ENCODE assay signal across 7 mouse cellular contexts in the genomic region with DNA sequence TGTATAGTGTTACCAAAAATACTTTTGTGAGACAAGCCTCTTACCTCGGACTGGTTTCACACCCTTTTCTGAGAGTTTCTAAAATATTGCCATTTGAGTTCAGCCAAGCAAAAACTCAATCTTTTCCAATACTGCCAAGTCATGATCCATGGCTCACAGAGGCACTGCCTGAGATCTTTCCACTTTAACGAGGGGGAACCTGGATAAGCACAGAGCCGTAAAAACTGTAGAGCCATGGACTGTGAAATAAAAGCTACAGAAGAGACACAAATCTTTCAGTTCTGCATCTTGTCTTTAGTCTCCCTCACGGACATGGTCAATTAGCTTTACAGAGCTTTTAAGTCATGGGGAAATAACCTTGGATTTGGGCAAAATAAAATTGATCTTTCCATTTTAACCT. TPM values are rescaled to one million over a fixed set of nuclear protein-coding genes. Genes with fewer than 3 reads are reported as not detected.
A peak's percentile ranks its signal among the peaks of the same experiment; 100 is the strongest.
DNase-seq lines count a peak whose midpoint lies in the region; ATAC-seq lines count a peak whose summit lies in the region.

No protein-coding gene starts in this region.

- H3K27ac ChIP-seq in lung, embryonic 15.5 days: no peak overlapping the region
- peak overlapping the region; percentile 92 for H3K27ac ChIP-seq in embryonic facial prominence, embryonic 15.5 days (replicated peaks)
- H3K27ac ChIP-seq in limb, embryonic 12.5 days: no peak overlapping the region
- H3K27ac ChIP-seq in stomach, embryonic 14.5 days (ENCODE audit: low read length): 0 out of 2 replicates have a peak overlapping the region, but pooled peaks have one; percentile 4

- peaks cover 26% of the 10 kb centered on the region for H3K4me1 ChIP-seq in lung, embryonic 15.5 days
- H3K4me1 ChIP-seq in embryonic facial prominence, embryonic 15.5 days: peaks cover 25% of the 10 kb centered on the region
- H3K4me1 ChIP-seq in limb, embryonic 12.5 days (replicated peaks): peaks cover 35% of the 10 kb centered on the region
- peaks cover 23% of the 10 kb centered on the region; the same call in 1 of the 2 replicates for H3K4me1 ChIP-seq in stomach, embryonic 14.5 days (ENCODE audit: control insufficient read depth, insufficient read depth, low read length)

- peak overlapping the region; percentile 98 for H3K9ac ChIP-seq in lung, embryonic 15.5 days
- peak overlapping the region; percentile 84; the same call in 1 of the 2 replicates for H3K9ac ChIP-seq in embryonic facial prominence, embryonic 15.5 days
- H3K9ac ChIP-seq in limb, embryonic 12.5 days (replicated peaks): peak overlapping the region; percentile 90
- H3K9ac ChIP-seq in stomach, embryonic 14.5 days (replicated peaks; ENCODE audit: low read depth, low read length): peak overlapping the region; percentile 94; the same call in 1 of the 2 replicates

- H3K36me3 ChIP-seq in lung, embryonic 15.5 days: peaks cover 25% of the 10 kb centered on the region
- peaks cover 24% of the 10 kb centered on the region for H3K36me3 ChIP-seq in embryonic facial prominence, embryonic 15.5 days
- H3K36me3 ChIP-seq in limb, embryonic 12.5 days: peaks cover 28% of the 10 kb centered on the region
- peaks cover 27% of the 10 kb centered on the region for H3K36me3 ChIP-seq in stomach, embryonic 14.5 days (ENCODE audit: control insufficient read depth, insufficient read depth, low read length)

- no peaks in the 10 kb centered on the region for H3K9me3 ChIP-seq in lung, embryonic 15.5 days
- no peaks in the 10 kb centered on the region for H3K9me3 ChIP-seq in embryonic facial prominence, embryonic 15.5 days (replicated peaks)
- H3K9me3 ChIP-seq in limb, embryonic 12.5 days: no peaks in the 10 kb centered on the region
- H3K9me3 ChIP-seq in stomach, embryonic 14.5 days (ENCODE audit: control insufficient read depth, low read depth, low read length): no peaks in the 10 kb centered on the region

- peak overlapping the region; percentile 80 for H3K4me3 ChIP-seq in lung, embryonic 15.5 days
- peak overlapping the region; percentile 94 for H3K4me3 ChIP-seq in embryonic facial prominence, embryonic 15.5 days (replicated peaks)
- H3K4me3 ChIP-seq in limb, embryonic 12.5 days (replicated peaks): peak overlapping the region; percentile 95
- H3K4me3 ChIP-seq in stomach, embryonic 14.5 days (ENCODE audit: low read depth, low read length): peak overlapping the region; percentile 64

- WGBS in lung, embryonic 15.5 days: 51% methylated on average over 4 of the region's 4 CpGs
- 46% methylated on average over 4 of the region's 4 CpGs for WGBS in embryonic facial prominence, embryonic 15.5 days
- 41% methylated on average over 4 of the region's 4 CpGs for WGBS in limb, embryonic 12.5 days
- 38% methylated on average over 4 of the region's 4 CpGs for WGBS in stomach, embryonic 14.5 days

- H3K27me3 ChIP-seq in lung, embryonic 15.5 days: no peaks in the 10 kb centered on the region
- H3K27me3 ChIP-seq in embryonic facial prominence, embryonic 15.5 days: no peaks in the 10 kb centered on the region
- no peaks in the 10 kb centered on the region for H3K27me3 ChIP-seq in limb, embryonic 12.5 days
- no peaks in the 10 kb centered on the region for H3K27me3 ChIP-seq in stomach, embryonic 14.5 days (ENCODE audit: control insufficient read depth, insufficient read depth, low read length)

- ATAC-seq in lung, embryonic 15.5 days (ENCODE audit: borderline replicate concordance, extremely low read depth, low FRiP score, low TSS enrichment): no peak
- ATAC-seq in embryonic facial prominence, embryonic 15.5 days (ENCODE audit: insufficient number of reproducible peaks, low FRiP score, low TSS enrichment, low read depth): no peak
- no peak for ATAC-seq in limb, embryonic 12.5 days (ENCODE audit: insufficient number of reproducible peaks, insufficient read depth, low FRiP score, low TSS enrichment, low read depth)
- ATAC-seq in stomach, embryonic 14.5 days (ENCODE audit: insufficient number of reproducible peaks, insufficient read depth, low FRiP score, low read depth): no peak

- peak overlapping the region; percentile 70 for H3K4me2 ChIP-seq in lung, embryonic 15.5 days
- peak overlapping the region; percentile 53 for H3K4me2 ChIP-seq in embryonic facial prominence, embryonic 15.5 days (replicated peaks)
- H3K4me2 ChIP-seq in limb, embryonic 12.5 days: peak overlapping the region; percentile 58
- peak overlapping the region; percentile 41 for H3K4me2 ChIP-seq in stomach, embryonic 14.5 days (replicated peaks; ENCODE audit: low read depth, low read length)

- no peak for DNase-seq in lung, postnatal 36 days
- DNase-seq in layer of hippocampus, postnatal 14 days (ENCODE audit: low spot score in 2 of 2): no peak
- DNase-seq in retina, postnatal 1 day: no peak

RNA-seq across cellular contexts. Expression of a gene that starts 1.1 kb away (rescaled TPM):
- 471 and 493 TPM in 2 replicates for polyA plus RNA-seq in lung, embryonic 15.5 days (2015; fragmentation: Nextera tagmentation; extraction: Ambion mirVana)
- polyA plus RNA-seq in embryonic facial prominence, embryonic 15.5 days (2015; fragmentation: Nextera tagmentation; extraction: Ambion mirVana): 488 and 504 TPM in 2 replicates
- polyA plus RNA-seq in limb, embryonic 12.5 days (2016; fragmentation: Nextera tagmentation; extraction: Ambion mirVana): 663 and 718 TPM in 2 replicates
- 448 and 475 TPM in 2 replicates for polyA plus RNA-seq in stomach, embryonic 14.5 days (2014; fragmentation: Nextera tagmentation; extraction: Ambion mirVana)
- total RNA-seq in layer of hippocampus, postnatal 14 days (2021): 100 to 1,000 TPM; 218 to 276 TPM

RNA-seq across cellular contexts. Expression of a gene that starts 37.6 kb away (rescaled TPM):
- 34.0 and 34.8 TPM in 2 replicates for polyA plus RNA-seq in lung, embryonic 15.5 days (2015; fragmentation: Nextera tagmentation; extraction: Ambion mirVana)
- polyA plus RNA-seq in embryonic facial prominence, embryonic 15.5 days (2015; fragmentation: Nextera tagmentation; extraction: Ambion mirVana): 37.7 and 40.1 TPM in 2 replicates
- 65.5 and 70.9 TPM in 2 replicates for polyA plus RNA-seq in limb, embryonic 12.5 days (2016; fragmentation: Nextera tagmentation; extraction: Ambion mirVana)
- 58.5 and 58.9 TPM in 2 replicates for polyA plus RNA-seq in stomach, embryonic 14.5 days (2014; fragmentation: Nextera tagmentation; extraction: Ambion mirVana)
- 100 to 1,000 TPM; 126 to 133 TPM for total RNA-seq in layer of hippocampus, postnatal 14 days (2021)

RNA-seq across cellular contexts. Expression of a gene that starts 51.1 kb away (rescaled TPM):
- 7.0 and 7.1 TPM in 2 replicates for polyA plus RNA-seq in lung, embryonic 15.5 days (2015; fragmentation: Nextera tagmentation; extraction: Ambion mirVana)
- polyA plus RNA-seq in embryonic facial prominence, embryonic 15.5 days (2015; fragmentation: Nextera tagmentation; extraction: Ambion mirVana): 20.8 and 24.6 TPM in 2 replicates
- polyA plus RNA-seq in limb, embryonic 12.5 days (2016; fragmentation: Nextera tagmentation; extraction: Ambion mirVana): 11.0 and 12.8 TPM in 2 replicates
- 38.4 and 42.6 TPM in 2 replicates for polyA plus RNA-seq in stomach, embryonic 14.5 days (2014; fragmentation: Nextera tagmentation; extraction: Ambion mirVana)
- 1 to 10 TPM; 5.2 to 6.3 TPM for total RNA-seq in layer of hippocampus, postnatal 14 days (2021)

Comparison
In these comparisons a context has a peak if more than half of its experiments do, and no peak if none do; other contexts are left out.
1. H3K27ac ChIP-seq: peak in embryonic facial prominence, embryonic 15.5 days (single experiment) and stomach, embryonic 14.5 days (single experiment); none in lung, embryonic 15.5 days (single experiment) and limb, embryonic 12.5 days (single experiment).
2. Peak in every context shown above with its lines, with median percentiles within 50 percentile points of each other: H3K4me2 ChIP-seq, H3K4me3 ChIP-seq and H3K9ac ChIP-seq.